Mouse (Mus musculus) kidney, postnatal 0 days (tissue): ENCODE results near the gene Nprl2. TPM values are rescaled to one million over a fixed set of nuclear protein-coding genes. Genes with fewer than 3 reads are reported as not detected.
A peak's percentile ranks its signal among the peaks of the same experiment; 100 is the strongest.

Experiments used
- ATAC-seq: fragments of 200-750 bp; cut with Nextera tagmentation; replicated peaks from 2 replicates; pipeline ENCODE4 v1.8.0; 2017; ENCODE audit warnings: low read depth, moderate number of reproducible peaks, moderate TSS enrichment, moderate library complexity; ENCODE audit not compliant: low FRiP score
- DNase-seq: peaks from one replicate; pipeline ENCODE4 v3.0.0-alpha.2; 2016; ENCODE audit warnings: low spot score
- H3K27ac ChIP-seq: fragments of 300-500 bp; sonication (generic); 2 replicates; pipeline ENCODE4 v1.5.1; 2014; ENCODE audit warnings: mild to moderate bottlenecking
- H3K27me3 ChIP-seq: fragments of 300-500 bp; sonication (generic); 2 replicates; pipeline ENCODE4 v1.6.1; 2014; ENCODE audit warnings: low read length, mixed read lengths; ENCODE audit not compliant: insufficient read depth
- H3K36me3 ChIP-seq: fragments of 300-500 bp; sonication (generic); 2 replicates; pipeline ENCODE4 v1.6.1; 2014; ENCODE audit warnings: low read length, mixed read lengths; ENCODE audit not compliant: insufficient read depth
- H3K4me1 ChIP-seq: fragments of 300-500 bp; sonication (generic); replicated peaks from 2 replicates; pipeline ENCODE4 v1.6.1; 2014; ENCODE audit warnings: antibody characterized with exemption, low read length, mixed read lengths; ENCODE audit not compliant: insufficient read depth
- H3K4me2 ChIP-seq: fragments of 300-500 bp; sonication (generic); 2 replicates; pipeline ENCODE4 v1.6.1; 2014; ENCODE audit warnings: mild to moderate bottlenecking, low read length, moderate library complexity, mixed read lengths
- H3K4me3 ChIP-seq: fragments of 300-500 bp; sonication (generic); replicated peaks from 2 replicates; pipeline ENCODE4 v1.5.1; 2014; ENCODE audit warnings: low read depth, low read length
- H3K9ac ChIP-seq: fragments of 300-500 bp; sonication (generic); 2 replicates; pipeline ENCODE4 v1.6.1; 2014; ENCODE audit warnings: low read depth, low read length
- H3K9me3 ChIP-seq: fragments of 300-500 bp; sonication (generic); replicated peaks from 2 replicates; pipeline ENCODE4 v1.6.1; 2016; ENCODE audit warnings: low read length, inconsistent platforms, mixed read lengths
- CTCF ChIP-seq: IDR thresholded peaks from 2 replicates; pipeline ENCODE4 v1.5.1; 2016; ENCODE audit warnings: antibody characterized with exemption, low read depth, mild to moderate bottlenecking, moderate library complexity
- WGBS: fragments of 180-500 bp; shearing (Covaris S2); extraction: QIAGEN DNeasy Blood & Tissue Kit; methylation state at CpG from one replicate; pipeline ENCODE4 v1.1.7; 2014; 5-methylcytosine and 5-hydroxymethylcytosine counted together
- polyA plus RNA-seq: library from polyadenylated mRNA; unstranded; fragments of >200 nt; fragmentation: Nextera tagmentation; extraction: Ambion mirVana; gene quantifications from 2 replicates; pipeline ENCODE4 v1.2.1, GENCODE M21; 2015

The Nprl2 gene
- polyA plus RNA-seq, 1 experiment from 2014 or later: 43.8 TPM

GRCm38 (mm10) chr9:107520331-107520730, 21.7 kb upstream of the Nprl2 start:
- Histone ChIP-seq H3K36me3 (no peaks in the 10 kb centered on the region), H3K4me2 (no peak overlapping the region), H3K9ac (no peak overlapping the region), H3K27ac (no peak overlapping the region), H3K27me3 (no peaks in the 10 kb centered on the region), H3K4me3 (no peak overlapping the region), H3K9me3 (no peaks in the 10 kb centered on the region), H3K4me1 (peaks cover 10% of the 10 kb centered on the region; the same call in 1 of the 2 replicates)
- no peak for ATAC-seq
- no peak for TF ChIP-seq CTCF
- no peak for DNase-seq
- WGBS: 63% methylated on average over 6 of the region's 6 CpGs

GRCm38 (mm10) chr9:107521190-107521589, 20.8 kb upstream of the Nprl2 start:
- Histone ChIP-seq H3K36me3 (no peaks in the 10 kb centered on the region), H3K9ac (no peak overlapping the region), H3K4me3 (no peak overlapping the region), H3K4me1 (peaks cover 11% of the 10 kb centered on the region; the same call in 1 of the 2 replicates), H3K9me3 (no peaks in the 10 kb centered on the region), H3K27ac (no peak overlapping the region), H3K27me3 (peaks cover under 1% of the 10 kb centered on the region; the same call in 1 of the 2 replicates), H3K4me2 (no peak overlapping the region)
- 55% methylated on average over 5 of the region's 5 CpGs for WGBS
- TF ChIP-seq CTCF: no peak
- no peak for ATAC-seq
- no peak for DNase-seq

- H3K27ac ChIP-seq: no peak overlapping the region
- WGBS: 23% methylated on average over 25 of the region's 25 CpGs
- DNase-seq: no peak
These were observed 20.2 kb upstream of the Nprl2 start for GRCm38 (mm10) chr9:107521711-107522399.

GRCm38 (mm10) chr9:107522400-107522711, 19.7 kb upstream of the Nprl2 start:
- Histone ChIP-seq H3K9ac (peak overlapping the region; percentile 27; the same call in 1 of the 2 replicates), H3K27ac (no peak overlapping the region), H3K36me3 (no peaks in the 10 kb centered on the region), H3K4me1 (peaks cover 21% of the 10 kb centered on the region), H3K4me2 (peak overlapping the region; percentile 40; the same call in 1 of the 2 replicates), H3K4me3 (no peak overlapping the region), H3K9me3 (no peaks in the 10 kb centered on the region), H3K27me3 (peaks cover 8% of the 10 kb centered on the region)
- no peak for ATAC-seq
- no peak for TF ChIP-seq CTCF
- WGBS: 16% methylated on average over 2 of the region's 2 CpGs
- DNase-seq: no peak

More at GRCm38 (mm10) chr9:107521711-107522399, 20.2 kb upstream of the Nprl2 start:
- peak overlapping the region; percentile 40 for H3K4me2 ChIP-seq
- H3K4me3 ChIP-seq: no peak overlapping the region
- H3K4me1 ChIP-seq: peaks cover 17% of the 10 kb centered on the region
- peaks cover 7% of the 10 kb centered on the region for H3K27me3 ChIP-seq
- H3K9me3 ChIP-seq: no peaks in the 10 kb centered on the region
- no peak for TF ChIP-seq CTCF
- no peaks in the 10 kb centered on the region for H3K36me3 ChIP-seq
- H3K9ac ChIP-seq: peak overlapping the region; percentile 27; the same call in 1 of the 2 replicates
- no peak for ATAC-seq

- Histone ChIP-seq H3K4me1 (peaks cover 21% of the 10 kb centered on the region), H3K9me3 (no peaks in the 10 kb centered on the region), H3K27me3 (peaks cover 8% of the 10 kb centered on the region), H3K36me3 (no peaks in the 10 kb centered on the region), H3K27ac (no peak overlapping the region), H3K4me2 (peak overlapping the region; percentile 76), H3K4me3 (peak overlapping the region; percentile 36), H3K9ac (no peak overlapping the region)
- 5% methylated on average over 42 of the region's 44 CpGs for WGBS
- ATAC-seq (peak; percentile 77), DNase-seq (peak; percentile 87)
- TF ChIP-seq CTCF: peak; percentile 52
These were observed 15.6 kb upstream of the Nprl2 start for GRCm38 (mm10) chr9:107526198-107527026.

- Histone ChIP-seq H3K4me2 (peak within 1 kb of the TSS; percentile 96), H3K27me3 (no peaks in the 10 kb centered on the region), H3K36me3 (peaks cover 12% of the 10 kb centered on the region), H3K4me3 (peak within 1 kb of the TSS; percentile 72), H3K9ac (peak within 1 kb of the TSS; percentile 80), H3K4me1 (peaks cover 21% of the 10 kb centered on the region), H3K27ac (peak within 1 kb of the TSS; percentile 90), H3K9me3 (no peaks in the 10 kb centered on the region)
- peak; percentile 17; the same call in 1 of the 2 replicates for TF ChIP-seq CTCF
- ATAC-seq: peak; percentile 97
- peak; percentile 99 for DNase-seq
- under 1% methylated on average over 48 of the region's 48 CpGs for WGBS
These were observed 8.1 kb upstream of the Nprl2 start, which contains the start of gene Tmem115 for GRCm38 (mm10) chr9:107533791-107534407. Gene Tmem115 (plus strand): TSS chr9:107533945.
